Mouse (Mus musculus): ENCODE measurements at regions not wholly inside any gene's neighbourhood (a gene's known extent, or its start where the extent isn't known, plus 50 kb on each side); places are given as distances from the start of the nearest gene placed in this dataset.
A peak's percentile ranks its signal among the peaks of the same experiment; 100 is the strongest.

DNA sequence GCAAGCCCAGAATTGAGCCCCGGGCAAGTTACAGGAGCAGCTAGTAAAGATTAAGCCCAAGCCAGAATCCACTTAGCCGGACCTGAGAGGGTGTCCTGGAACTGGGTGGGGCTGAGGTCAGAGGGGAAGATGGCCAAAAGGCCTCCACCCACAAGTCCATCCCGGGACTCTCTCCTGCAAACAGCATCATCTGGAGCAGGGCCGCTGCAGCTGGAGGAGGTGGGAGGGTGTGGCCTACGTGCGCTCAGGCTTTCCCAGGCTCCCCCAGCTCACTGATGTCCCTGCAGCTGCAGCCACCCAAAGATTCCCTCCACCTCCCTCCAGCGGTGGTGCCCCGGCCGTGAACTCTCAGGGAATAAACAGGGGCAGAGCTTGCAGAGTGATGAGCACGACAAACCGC is 80.9 kb upstream of the 1600014C23Rik start:
- ATAC-seq (replicated peaks; ENCODE audit: low FRiP score, low TSS enrichment, low read depth) (peak; percentile 32; the same call in 1 of the 2 replicates), DNase-seq (ENCODE audit: low spot score) (no peak)
- Histone ChIP-seq H3K9me3 (ENCODE audit: control insufficient read depth, low read length) (no peaks in the 10 kb centered on the region), H3K4me1 (replicated peaks; ENCODE audit: control insufficient read depth, insufficient read depth, low read length) (peaks cover 15% of the 10 kb centered on the region), H3K27me3 (replicated peaks; ENCODE audit: control insufficient read depth, insufficient read depth, low read length) (no peaks in the 10 kb centered on the region), H3K4me2 (ENCODE audit: low read length) (peak overlapping the region; percentile 15), H3K27ac (ENCODE audit: low read depth) (peak overlapping the region; percentile 59), H3K36me3 (ENCODE audit: control insufficient read depth, insufficient read depth, low read length) (no peaks in the 10 kb centered on the region), H3K4me3 (ENCODE audit: low read depth, low read length) (no peak overlapping the region), H3K9ac (ENCODE audit: low read length) (no peak overlapping the region)
- 8% methylated on average over 11 of the region's 11 CpGs for WGBS

DNA sequence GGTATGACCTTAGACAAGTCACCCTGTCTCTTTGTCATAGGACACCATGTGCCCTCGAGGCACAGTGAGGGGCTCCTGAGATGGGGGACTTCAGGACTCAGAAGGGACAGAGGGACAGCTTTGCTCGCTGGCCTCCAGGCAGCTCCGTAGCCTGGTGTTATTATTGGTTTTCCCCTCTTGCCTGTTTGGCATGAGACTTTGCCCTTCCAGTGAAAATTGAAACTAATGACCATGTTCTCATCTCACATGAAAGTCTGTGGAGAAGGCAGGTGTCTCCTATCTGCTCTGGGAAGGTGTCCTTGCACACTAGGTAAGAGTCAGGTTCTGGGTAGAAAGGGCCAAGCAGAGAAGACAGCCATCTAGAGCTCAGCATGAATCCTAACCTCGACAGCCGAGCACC is 80.3 kb upstream of the 1600014C23Rik start:
- Histone ChIP-seq H3K27ac (ENCODE audit: low read depth) (peak overlapping the region; percentile 22; the same call in 1 of the 2 replicates), H3K27me3 (replicated peaks; ENCODE audit: control insufficient read depth, insufficient read depth, low read length) (no peaks in the 10 kb centered on the region), H3K4me3 (ENCODE audit: low read depth, low read length) (no peak overlapping the region), H3K36me3 (ENCODE audit: control insufficient read depth, insufficient read depth, low read length) (no peaks in the 10 kb centered on the region), H3K4me2 (ENCODE audit: low read length) (no peak overlapping the region), H3K4me1 (replicated peaks; ENCODE audit: control insufficient read depth, insufficient read depth, low read length) (peaks cover 15% of the 10 kb centered on the region), H3K9me3 (ENCODE audit: control insufficient read depth, low read length) (no peaks in the 10 kb centered on the region), H3K9ac (ENCODE audit: low read length) (no peak overlapping the region)
- ATAC-seq (replicated peaks; ENCODE audit: low FRiP score, low TSS enrichment, low read depth) (no peak), DNase-seq (ENCODE audit: low spot score) (no peak)
- 65% methylated on average over 5 of the region's 5 CpGs for WGBS

GRCm38 (mm10) chr17:45812289-45812955 is 78.8 kb upstream of the 1600014C23Rik start:
- H3K4me3 ChIP-seq (ENCODE audit: low read depth, low read length): no peak overlapping the region
- H3K9me3 ChIP-seq (ENCODE audit: control insufficient read depth, low read length): no peaks in the 10 kb centered on the region
- H3K36me3 ChIP-seq (ENCODE audit: control insufficient read depth, insufficient read depth, low read length): no peaks in the 10 kb centered on the region
- no peak overlapping the region for H3K4me2 ChIP-seq (ENCODE audit: low read length)
- ATAC-seq (replicated peaks; ENCODE audit: low FRiP score, low TSS enrichment, low read depth): no peak
- H3K27ac ChIP-seq (ENCODE audit: low read depth): no peak overlapping the region
- H3K4me1 ChIP-seq (replicated peaks; ENCODE audit: control insufficient read depth, insufficient read depth, low read length): peaks cover 19% of the 10 kb centered on the region
- 84% methylated on average over 9 of the region's 9 CpGs for WGBS
- DNase-seq (ENCODE audit: low spot score): no peak
- H3K27me3 ChIP-seq (replicated peaks; ENCODE audit: control insufficient read depth, insufficient read depth, low read length): no peaks in the 10 kb centered on the region
- no peak overlapping the region for H3K9ac ChIP-seq (ENCODE audit: low read length)

DNA sequence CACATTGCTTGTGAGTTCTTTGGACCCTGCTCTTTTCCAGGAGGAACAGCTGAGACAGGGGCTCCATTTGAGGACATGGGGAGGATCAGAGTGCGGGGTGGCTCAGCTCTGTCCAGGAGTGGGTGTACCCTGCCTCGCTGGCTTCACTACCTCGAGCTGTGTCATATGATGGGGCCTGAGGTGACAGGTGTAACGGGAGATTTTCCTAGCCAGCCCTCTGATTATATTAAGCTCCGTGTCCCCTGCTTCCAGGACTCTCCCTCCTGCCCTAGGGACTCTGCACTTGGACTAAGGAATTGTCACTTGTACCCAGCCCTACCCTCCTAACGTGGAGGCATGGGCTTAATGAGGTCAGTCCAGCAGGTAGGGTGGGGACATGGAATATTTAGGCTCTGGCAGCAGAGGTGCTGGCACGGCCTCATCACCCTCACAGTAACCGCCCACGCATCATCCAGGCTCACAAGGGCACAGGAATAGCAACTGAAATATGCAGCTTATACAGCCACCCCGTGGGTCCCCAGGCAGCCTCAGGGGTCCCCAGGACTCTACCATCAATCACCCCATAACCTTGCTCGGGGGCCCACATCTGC is 78.1 kb upstream of the 1600014C23Rik start:
- Histone ChIP-seq H3K9ac (ENCODE audit: low read length) (no peak overlapping the region), H3K27ac (ENCODE audit: low read depth) (no peak overlapping the region), H3K4me1 (replicated peaks; ENCODE audit: control insufficient read depth, insufficient read depth, low read length) (peaks cover 26% of the 10 kb centered on the region), H3K4me2 (ENCODE audit: low read length) (no peak overlapping the region), H3K27me3 (replicated peaks; ENCODE audit: control insufficient read depth, insufficient read depth, low read length) (no peaks in the 10 kb centered on the region), H3K9me3 (ENCODE audit: control insufficient read depth, low read length) (no peaks in the 10 kb centered on the region), H3K36me3 (ENCODE audit: control insufficient read depth, insufficient read depth, low read length) (no peaks in the 10 kb centered on the region), H3K4me3 (ENCODE audit: low read depth, low read length) (no peak overlapping the region)
- ATAC-seq (replicated peaks; ENCODE audit: low FRiP score, low TSS enrichment, low read depth) (no peak), DNase-seq (ENCODE audit: low spot score) (no peak)
- 86% methylated on average over 11 of the region's 11 CpGs for WGBS

GRCm38 (mm10) chr17:45809728-45810127 is 76.1 kb upstream of the 1600014C23Rik start:
- H3K4me3 ChIP-seq (ENCODE audit: low read depth, low read length): no peak overlapping the region

DNA sequence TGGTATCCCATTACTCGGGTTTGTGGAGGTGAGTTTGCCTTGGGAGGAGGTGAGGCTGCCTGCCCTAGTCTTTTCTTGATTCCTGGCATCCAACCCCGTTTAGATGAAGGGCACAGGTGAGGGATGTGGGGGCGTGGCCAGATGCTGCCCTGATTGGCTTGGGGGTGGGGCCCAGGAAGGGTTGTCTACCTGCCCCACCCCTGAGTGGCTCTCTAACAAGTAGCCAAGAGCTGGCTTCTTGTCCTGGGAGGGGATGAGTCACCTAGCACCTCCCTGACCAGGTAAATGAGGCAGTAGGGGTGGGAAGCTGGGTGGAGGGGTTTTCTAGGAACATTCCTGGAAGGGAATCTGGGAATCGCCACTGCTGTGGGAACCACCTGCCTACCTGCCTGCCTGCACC is 74.7 kb upstream of the 1600014C23Rik start:
- no peak for DNase-seq (ENCODE audit: low spot score)
- 39% methylated on average over 4 of the region's 4 CpGs for WGBS
- Histone ChIP-seq H3K9me3 (ENCODE audit: control insufficient read depth, low read length) (no peaks in the 10 kb centered on the region), H3K36me3 (ENCODE audit: control insufficient read depth, insufficient read depth, low read length) (no peaks in the 10 kb centered on the region), H3K27ac (ENCODE audit: low read depth) (no peak overlapping the region), H3K9ac (ENCODE audit: low read length) (no peak overlapping the region), H3K4me2 (ENCODE audit: low read length) (no peak overlapping the region), H3K27me3 (replicated peaks; ENCODE audit: control insufficient read depth, insufficient read depth, low read length) (peaks cover 16% of the 10 kb centered on the region), H3K4me1 (replicated peaks; ENCODE audit: control insufficient read depth, insufficient read depth, low read length) (peaks cover 15% of the 10 kb centered on the region; the same call in 1 of the 2 replicates), H3K4me3 (ENCODE audit: low read depth, low read length) (no peak overlapping the region)
- no peak; the same call in 1 of the 2 replicates for ATAC-seq (replicated peaks; ENCODE audit: low FRiP score, low TSS enrichment, low read depth)

More at GRCm38 (mm10) chr17:45809728-45810127, 76.1 kb upstream of the 1600014C23Rik start:
- H3K4me2 ChIP-seq (ENCODE audit: low read length): no peak overlapping the region
- no peaks in the 10 kb centered on the region for H3K36me3 ChIP-seq (ENCODE audit: control insufficient read depth, insufficient read depth, low read length)
- H3K9ac ChIP-seq (ENCODE audit: low read length): no peak overlapping the region
- H3K27ac ChIP-seq (ENCODE audit: low read depth): no peak overlapping the region
- ATAC-seq (replicated peaks; ENCODE audit: low FRiP score, low TSS enrichment, low read depth) (no peak), DNase-seq (ENCODE audit: low spot score) (no peak)
- WGBS: 89% methylated on average over 6 of the region's 6 CpGs
- H3K27me3 ChIP-seq (replicated peaks; ENCODE audit: control insufficient read depth, insufficient read depth, low read length): peaks cover 9% of the 10 kb centered on the region
- H3K4me1 ChIP-seq (replicated peaks; ENCODE audit: control insufficient read depth, insufficient read depth, low read length): peaks cover 25% of the 10 kb centered on the region
- no peaks in the 10 kb centered on the region for H3K9me3 ChIP-seq (ENCODE audit: control insufficient read depth, low read length)

- Histone ChIP-seq H3K36me3 (ENCODE audit: control insufficient read depth, insufficient read depth, low read length) (no peaks in the 10 kb centered on the region), H3K4me1 (replicated peaks; ENCODE audit: control insufficient read depth, insufficient read depth, low read length) (peaks cover 15% of the 10 kb centered on the region; the same call in 1 of the 2 replicates), H3K4me2 (ENCODE audit: low read length) (no peak overlapping the region), H3K9ac (ENCODE audit: low read length) (no peak overlapping the region), H3K27ac (ENCODE audit: low read depth) (no peak overlapping the region), H3K4me3 (ENCODE audit: low read depth, low read length) (no peak overlapping the region), H3K27me3 (replicated peaks; ENCODE audit: control insufficient read depth, insufficient read depth, low read length) (peaks cover 16% of the 10 kb centered on the region), H3K9me3 (ENCODE audit: control insufficient read depth, low read length) (no peaks in the 10 kb centered on the region)
- ATAC-seq (replicated peaks; ENCODE audit: low FRiP score, low TSS enrichment, low read depth) (no peak), DNase-seq (ENCODE audit: low spot score) (no peak)
- 38% methylated on average over 13 of the region's 13 CpGs for WGBS
Measured at GRCm38 (mm10) chr17:45807452-45807851, 73.8 kb upstream of the 1600014C23Rik start.

DNA sequence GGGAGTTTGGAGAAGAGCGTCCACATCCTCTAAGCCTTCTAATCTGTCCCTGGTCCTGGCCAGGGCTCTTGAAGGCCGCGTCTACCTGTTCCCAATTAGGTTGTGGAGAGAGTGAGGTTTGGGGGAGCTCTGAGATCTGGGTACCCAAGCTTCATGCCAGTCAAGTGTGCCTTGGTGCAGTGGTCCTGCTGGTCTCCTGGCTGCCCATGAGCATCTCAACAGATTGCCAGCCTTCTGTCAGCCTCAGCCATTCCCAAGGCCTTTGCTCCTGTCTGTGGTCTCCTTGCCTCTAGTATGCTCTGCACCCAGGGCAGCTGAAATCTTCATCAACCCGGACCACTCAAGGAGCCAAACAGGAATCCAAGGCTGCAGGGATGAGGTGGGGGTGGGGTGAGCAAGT is 73.2 kb upstream of the 1600014C23Rik start:
- peaks cover 15% of the 10 kb centered on the region; the same call in 1 of the 2 replicates for H3K4me1 ChIP-seq (replicated peaks; ENCODE audit: control insufficient read depth, insufficient read depth, low read length)
- no peak for ATAC-seq (replicated peaks; ENCODE audit: low FRiP score, low TSS enrichment, low read depth)
- DNase-seq (ENCODE audit: low spot score): no peak

DNA sequence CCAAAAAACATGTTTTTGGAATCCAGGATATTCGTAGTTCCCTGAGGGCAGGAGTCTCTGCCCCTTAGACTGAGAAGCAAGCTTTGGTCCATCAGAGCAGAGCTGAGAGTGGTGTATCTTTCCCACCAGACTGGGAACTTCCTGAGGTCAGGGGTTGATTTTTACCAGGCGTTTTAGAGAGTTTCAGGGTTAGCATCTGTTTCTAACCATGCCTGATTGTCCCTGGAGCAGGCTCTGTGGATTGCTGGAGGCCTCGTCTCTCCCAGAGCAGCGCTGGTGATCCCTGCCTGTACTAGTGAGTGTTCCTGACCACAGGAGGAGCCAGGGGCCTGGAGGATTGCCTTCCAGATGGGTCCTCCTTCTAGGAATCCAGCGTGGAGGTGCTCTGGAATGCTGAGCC is 72.8 kb upstream of the 1600014C23Rik start:
- no peak overlapping the region for H3K27ac ChIP-seq (ENCODE audit: low read depth)
- no peaks in the 10 kb centered on the region for H3K36me3 ChIP-seq (ENCODE audit: control insufficient read depth, insufficient read depth, low read length)
- peaks cover 16% of the 10 kb centered on the region for H3K27me3 ChIP-seq (replicated peaks; ENCODE audit: control insufficient read depth, insufficient read depth, low read length)
- no peak overlapping the region for H3K9ac ChIP-seq (ENCODE audit: low read length)
- H3K9me3 ChIP-seq (ENCODE audit: control insufficient read depth, low read length): no peaks in the 10 kb centered on the region
- no peak for DNase-seq (ENCODE audit: low spot score)
- no peak for ATAC-seq (replicated peaks; ENCODE audit: low FRiP score, low TSS enrichment, low read depth)
- H3K4me1 ChIP-seq (replicated peaks; ENCODE audit: control insufficient read depth, insufficient read depth, low read length): peaks cover 15% of the 10 kb centered on the region; the same call in 1 of the 2 replicates
- no peak overlapping the region for H3K4me3 ChIP-seq (ENCODE audit: low read depth, low read length)
- 50% methylated on average over 5 of the region's 5 CpGs for WGBS
- H3K4me2 ChIP-seq (ENCODE audit: low read length): no peak overlapping the region

More for the DNA sequence above, 73.2 kb upstream of the 1600014C23Rik start:
- Histone ChIP-seq H3K27me3 (replicated peaks; ENCODE audit: control insufficient read depth, insufficient read depth, low read length) (peaks cover 16% of the 10 kb centered on the region), H3K36me3 (ENCODE audit: control insufficient read depth, insufficient read depth, low read length) (no peaks in the 10 kb centered on the region), H3K4me2 (ENCODE audit: low read length) (no peak overlapping the region), H3K27ac (ENCODE audit: low read depth) (no peak overlapping the region), H3K9me3 (ENCODE audit: control insufficient read depth, low read length) (no peaks in the 10 kb centered on the region), H3K4me3 (ENCODE audit: low read depth, low read length) (no peak overlapping the region), H3K9ac (ENCODE audit: low read length) (no peak overlapping the region)
- 77% methylated on average over 4 of the region's 4 CpGs for WGBS

Measured in intestine, embryonic 14.5 days (tissue).